Mouse (Mus musculus) liver, adult 2 months (tissue): ENCODE data around the gene Fkbpl.

Experiments
- CTCF ChIP-seq: fragments of 200-500 bp; IDR thresholded peaks from 2 replicates; pipeline ENCODE4 v1.5.1; 2011; ENCODE audit warnings: low read depth, low read length, control low read depth
- POLR2A ChIP-seq: fragments of 200-500 bp; IDR thresholded peaks from 2 replicates; pipeline ENCODE4 v1.6.1; 2011; ENCODE audit warnings: low read length, control low read depth; ENCODE audit not compliant: insufficient read depth; ENCODE audit errors: extremely low read depth

DNA sequence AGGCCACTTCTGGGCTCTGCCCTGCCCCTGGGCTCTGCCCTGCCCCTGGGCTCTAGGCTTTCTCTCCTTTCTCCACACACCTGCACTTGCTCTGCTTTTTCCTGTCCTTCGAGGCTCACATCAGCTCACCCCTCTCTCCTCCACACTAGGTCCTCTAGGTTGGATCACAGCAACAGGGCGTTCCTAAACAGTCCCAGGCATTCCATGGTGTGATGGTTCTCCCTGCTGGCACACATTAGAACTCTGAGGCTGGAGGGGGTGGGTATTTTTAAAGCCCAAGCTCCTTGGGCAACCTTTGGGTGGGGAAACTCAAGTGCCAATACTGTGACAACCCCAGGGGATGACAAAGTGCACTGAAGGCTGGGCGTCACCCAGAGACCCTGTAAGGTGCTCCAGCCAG lies 7.1 kb upstream of the Fkbpl start:
- TF ChIP-seq POLR2A (no peak), CTCF (no peak)
